ENCODE assay signal across 8 mouse cellular contexts in the genomic region with DNA sequence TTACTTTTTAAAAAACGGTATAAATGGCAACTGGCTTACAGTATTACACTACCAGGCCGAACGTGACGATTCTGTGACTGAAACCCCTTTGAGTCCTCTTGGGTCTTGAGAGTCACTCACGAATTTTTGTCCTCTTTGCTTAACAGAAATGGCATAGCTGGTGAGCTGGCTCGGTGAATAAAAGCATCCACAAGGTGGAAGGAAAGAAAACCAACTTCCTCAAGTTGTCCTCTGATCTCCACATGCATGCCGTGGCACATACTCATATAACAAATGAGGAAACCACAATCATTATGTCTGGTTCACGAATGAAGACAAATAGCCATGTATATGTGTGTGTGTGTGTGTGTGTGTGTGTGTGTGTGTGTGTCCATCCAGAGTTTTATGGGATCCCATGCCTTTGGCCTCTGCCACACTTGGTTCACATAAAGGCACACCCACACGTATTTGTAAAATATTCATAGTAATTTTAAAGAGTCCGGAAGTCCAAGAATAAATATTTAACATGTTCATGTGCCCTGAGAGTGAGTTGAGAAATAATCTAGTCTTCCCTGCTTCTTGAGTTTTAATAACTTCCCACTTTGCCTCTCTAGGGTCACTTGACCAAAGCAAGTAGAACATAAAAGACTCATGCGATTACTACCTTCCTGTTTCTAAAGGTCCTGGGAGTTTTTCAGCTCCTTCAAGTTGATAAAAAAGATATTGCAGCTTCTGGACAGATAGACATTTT. TPM values are rescaled to one million over a fixed set of nuclear protein-coding genes. Genes with fewer than 3 reads are reported as not detected.
A peak's percentile ranks its signal among the peaks of the same experiment; 100 is the strongest.
DNase-seq lines count a peak whose midpoint lies in the region; ATAC-seq and TF ChIP-seq lines count a peak whose summit lies in the region.

No protein-coding gene starts in this region.

- peak overlapping the region; percentile 43 for H3K9ac ChIP-seq in forebrain, embryonic 13.5 days
- H3K9ac ChIP-seq in liver, embryonic 12.5 days: peak overlapping the region; percentile 66
- H3K9ac ChIP-seq in neural tube, embryonic 15.5 days (replicated peaks): peak overlapping the region; percentile 48

- peak overlapping the region; percentile 78 for H3K4me2 ChIP-seq in forebrain, embryonic 13.5 days
- peak overlapping the region; percentile 84 for H3K4me2 ChIP-seq in liver, embryonic 12.5 days
- H3K4me2 ChIP-seq in neural tube, embryonic 15.5 days: peak overlapping the region; percentile 97

- no peaks in the 10 kb centered on the region; the same call in 1 of the 2 replicates for H3K4me1 ChIP-seq in lung, adult 2 months (ENCODE audit: control insufficient read depth, insufficient read depth, low read length)
- peaks cover 13% of the 10 kb centered on the region for H3K4me1 ChIP-seq in forebrain, embryonic 13.5 days
- H3K4me1 ChIP-seq in liver, embryonic 12.5 days: peaks cover 15% of the 10 kb centered on the region
- peaks cover 11% of the 10 kb centered on the region for H3K4me1 ChIP-seq in neural tube, embryonic 15.5 days

- H3K36me3 ChIP-seq in forebrain, embryonic 13.5 days (ENCODE audit: poor library complexity, severe bottlenecking): peaks cover under 1% of the 10 kb centered on the region; the same call in 1 of the 2 replicates
- peaks cover 12% of the 10 kb centered on the region for H3K36me3 ChIP-seq in liver, embryonic 12.5 days
- no peaks in the 10 kb centered on the region for H3K36me3 ChIP-seq in neural tube, embryonic 15.5 days

- DNase-seq in lung, adult 2 months: no peak
- DNase-seq in lung, postnatal 4 days: no peak
- DNase-seq in cerebellum, adult 9-11 months: no peak
- DNase-seq in frontal cortex, postnatal 10 days (ENCODE audit: low spot score in 2 of 2): no peak
- no peak for DNase-seq in retina, postnatal 1 day

- WGBS in lung, adult 2 months: 15% methylated on average over 11 of the region's 11 CpGs
- 40% methylated on average over 11 of the region's 11 CpGs for WGBS in forebrain, embryonic 13.5 days
- 34% methylated on average over 11 of the region's 11 CpGs for WGBS in liver, embryonic 12.5 days (ENCODE audit: insufficient replicate concordance)
- 37% methylated on average over 11 of the region's 11 CpGs for WGBS in neural tube, embryonic 15.5 days

- ATAC-seq in forebrain, embryonic 13.5 days: 0 out of 2 replicates have a peak, but pooled peaks have one; percentile 6
- 0 out of 2 replicates have a peak, but pooled peaks have one; percentile 13 for ATAC-seq in liver, embryonic 12.5 days
- peak; percentile 54 for ATAC-seq in neural tube, embryonic 15.5 days (ENCODE audit: low FRiP score)

- no peak overlapping the region for H3K27ac ChIP-seq in forebrain, embryonic 13.5 days
- H3K27ac ChIP-seq in liver, embryonic 12.5 days: peak overlapping the region; percentile 27
- peak overlapping the region; percentile 73 for H3K27ac ChIP-seq in neural tube, embryonic 15.5 days (replicated peaks)

- no peaks in the 10 kb centered on the region for H3K9me3 ChIP-seq in forebrain, embryonic 13.5 days (replicated peaks)
- no peaks in the 10 kb centered on the region for H3K9me3 ChIP-seq in liver, embryonic 12.5 days (replicated peaks)
- no peaks in the 10 kb centered on the region for H3K9me3 ChIP-seq in neural tube, embryonic 15.5 days (replicated peaks)

- H3K4me3 ChIP-seq in lung, adult 2 months (replicated peaks; ENCODE audit: extremely low read depth, low read depth, low read length): peak overlapping the region; percentile 50
- H3K4me3 ChIP-seq in forebrain, embryonic 13.5 days: peak overlapping the region; percentile 68
- H3K4me3 ChIP-seq in liver, embryonic 12.5 days: peak overlapping the region; percentile 91
- H3K4me3 ChIP-seq in neural tube, embryonic 15.5 days (replicated peaks): peak overlapping the region; percentile 60

- TF ChIP-seq POLR2A in lung, adult 2 months (IDR thresholded peaks at IDR 0.05; ENCODE audit: borderline replicate concordance, extremely low read depth, low read depth, low read length): no peak

- no peak for TF ChIP-seq CTCF in lung, adult 2 months (IDR thresholded peaks at IDR 0.05; ENCODE audit: insufficient read depth, low read length)

- H3K27me3 ChIP-seq in forebrain, embryonic 13.5 days: 0 out of 2 replicates have a peak, but pooled peaks cover 9% of the 10 kb centered on the region
- H3K27me3 ChIP-seq in liver, embryonic 12.5 days (replicated peaks): peaks cover 13% of the 10 kb centered on the region
- H3K27me3 ChIP-seq in neural tube, embryonic 15.5 days (replicated peaks): peaks cover 7% of the 10 kb centered on the region; the same call in 1 of the 2 replicates

RNA-seq across cellular contexts. Expression of gene Bub1, which starts 0.6 kb away (rescaled TPM):
- polyA plus RNA-seq in lung, adult 2 months (2012; rRNA removed): 0.52 and 1.1 TPM in 2 replicates
- 52.2 and 58.3 TPM in 2 replicates for polyA plus RNA-seq in forebrain, embryonic 13.5 days (2015; fragmentation: Nextera tagmentation; extraction: Ambion mirVana)
- polyA plus RNA-seq in liver, embryonic 12.5 days (2016; fragmentation: Nextera tagmentation; extraction: Ambion mirVana): 53.1 and 55.3 TPM in 2 replicates
- 5.3 and 13.7 TPM in 2 replicates for polyA plus RNA-seq in neural tube, embryonic 15.5 days (2015; fragmentation: Nextera tagmentation; extraction: Ambion mirVana)

RNA-seq across cellular contexts. Expression of gene Acoxl, which starts 6.4 kb away (rescaled TPM):
- polyA plus RNA-seq in lung, adult 2 months (2012; rRNA removed): 40.9 and 52.4 TPM in 2 replicates
- not detected in 2 replicates for polyA plus RNA-seq in forebrain, embryonic 13.5 days (2015; fragmentation: Nextera tagmentation; extraction: Ambion mirVana)
- 0.10 TPM in 1 of 2 replicates, not detected in the other for polyA plus RNA-seq in liver, embryonic 12.5 days (2016; fragmentation: Nextera tagmentation; extraction: Ambion mirVana)
- 0.13 and 0.33 TPM in 2 replicates for polyA plus RNA-seq in neural tube, embryonic 15.5 days (2015; fragmentation: Nextera tagmentation; extraction: Ambion mirVana)

RNA-seq across cellular contexts. Expression of gene Mtln, which starts 40.0 kb away (rescaled TPM):
- polyA plus RNA-seq in lung, adult 2 months (2012; rRNA removed): 55.0 and 60.0 TPM in 2 replicates
- 35.1 and 35.7 TPM in 2 replicates for polyA plus RNA-seq in forebrain, embryonic 13.5 days (2015; fragmentation: Nextera tagmentation; extraction: Ambion mirVana)
- polyA plus RNA-seq in liver, embryonic 12.5 days (2016; fragmentation: Nextera tagmentation; extraction: Ambion mirVana): 28.6 and 31.1 TPM in 2 replicates
- 54.4 and 61.3 TPM in 2 replicates for polyA plus RNA-seq in neural tube, embryonic 15.5 days (2015; fragmentation: Nextera tagmentation; extraction: Ambion mirVana)

RNA-seq across cellular contexts. Expression of gene Nphp1, which starts 43.6 kb away (rescaled TPM):
- 9.2 and 14.5 TPM in 2 replicates for polyA plus RNA-seq in lung, adult 2 months (2012; rRNA removed)
- 25.8 and 26.8 TPM in 2 replicates for polyA plus RNA-seq in forebrain, embryonic 13.5 days (2015; fragmentation: Nextera tagmentation; extraction: Ambion mirVana)
- polyA plus RNA-seq in liver, embryonic 12.5 days (2016; fragmentation: Nextera tagmentation; extraction: Ambion mirVana): 10.8 and 11.2 TPM in 2 replicates
- polyA plus RNA-seq in neural tube, embryonic 15.5 days (2015; fragmentation: Nextera tagmentation; extraction: Ambion mirVana): 11.8 and 16.9 TPM in 2 replicates

Comparison
In these comparisons a context has a peak if more than half of its experiments do, and no peak if none do; other contexts are left out.
1. RNA of gene Acoxl, which starts 6.4 kb away (polyA plus RNA-seq): 40.9 to 52.4 TPM in lung, adult 2 months; 0.13 to 0.33 TPM in neural tube, embryonic 15.5 days, 0.10 TPM in liver, embryonic 12.5 days and not detected in forebrain, embryonic 13.5 days; every median in the first group is over 10 times any median in the second.
2. Peak in every context shown above with its lines, with median percentiles within 50 percentile points of each other: H3K4me3 ChIP-seq, ATAC-seq, H3K4me2 ChIP-seq and H3K9ac ChIP-seq.